Mouse (Mus musculus) G1E (cell line): ENCODE measurements around the gene Bloc1s1.

Experiments
- CTCF ChIP-seq: IDR thresholded peaks from 2 replicates; pipeline ENCODE4 v1.5.1; 2012; ENCODE audit warnings: low read depth, low read length, inconsistent platforms, mixed read lengths
- GATA1 ChIP-seq: IDR thresholded peaks from 2 replicates; pipeline ENCODE4 v1.6.1; 2012; ENCODE audit warnings: borderline replicate concordance, low read length, inconsistent platforms, mixed read lengths
- GATA2 ChIP-seq: IDR thresholded peaks from 2 replicates; pipeline ENCODE4 v1.6.1; 2012; ENCODE audit warnings: low read depth, low read length, inconsistent platforms, borderline replicate concordance
- POLR2AphosphoS5 ChIP-seq: IDR thresholded peaks from 2 replicates; pipeline ENCODE4 v1.6.1; 2012; ENCODE audit warnings: low read depth, low read length, inconsistent platforms; ENCODE audit not compliant: insufficient replicate concordance
- TAL1 ChIP-seq: conservative IDR thresholded peaks from 2 replicates; pipeline ENCODE4 v1.6.1; 2012; ENCODE audit warnings: low read depth, low read length, inconsistent platforms, mixed read lengths

GRCm38 (mm10) chr10:128928356-128928755 is 4.5 kb upstream of the Bloc1s1 start:
- TF ChIP-seq CTCF (no peak), GATA1 (no peak), TAL1 (no peak), POLR2AphosphoS5 (no peak), GATA2 (no peak)
